8 mouse cellular contexts compared by ENCODE assay signal in genomic region chr1:182958824-182959223, GRCm38 (mm10). TPM values are rescaled to one million over a fixed set of nuclear protein-coding genes. Genes with fewer than 3 reads are reported as not detected.
DNase-seq lines count a peak whose midpoint lies in the region; ATAC-seq and TF ChIP-seq lines count a peak whose summit lies in the region.

No protein-coding gene starts in this region.

- peak overlapping the region; percentile 72 for H3K9ac ChIP-seq in heart, embryonic 11.5 days (ENCODE audit: low read depth, low read length)
- peak overlapping the region; percentile 60; the same call in 1 of the 2 replicates for H3K9ac ChIP-seq in hindbrain, embryonic 13.5 days
- no peak overlapping the region for H3K9ac ChIP-seq in liver, postnatal 0 days (replicated peaks)

- ATAC-seq in heart, embryonic 11.5 days (replicated peaks; ENCODE audit: insufficient number of reproducible peaks, low FRiP score, low TSS enrichment) = no peak
- ATAC-seq in hindbrain, embryonic 13.5 days (ENCODE audit: low FRiP score) = no peak
- no peak for ATAC-seq in liver, postnatal 0 days

- peak overlapping the region; percentile 48 for H3K4me3 ChIP-seq in heart, embryonic 11.5 days (ENCODE audit: low read depth, low read length)
- peak overlapping the region; percentile 38; the same call in 1 of the 2 replicates for H3K4me3 ChIP-seq in hindbrain, embryonic 13.5 days
- H3K4me3 ChIP-seq in liver, postnatal 0 days (ENCODE audit: low read depth, low read length) = no peak overlapping the region
- H3K4me3 ChIP-seq in left cerebral cortex, adult 2 months = no peak overlapping the region

- no peak for TF ChIP-seq EP300 in liver, postnatal 0 days (IDR thresholded peaks at IDR 0.05; ENCODE audit: low read depth)

- intact Hi-C loops in heart, postnatal 14 days (cut with DNase I) = no loop called here
- intact Hi-C loops in left cerebral cortex, adult 2 months (cut with DNase I) = no loop called here
- intact Hi-C loops in left cerebral cortex, postnatal 14 days (cut with DNase I) = no loop called here

- WGBS in heart, embryonic 11.5 days (ENCODE audit: insufficient replicate concordance) = 27% methylated on average over 3 of the region's 3 CpGs
- 34% methylated on average over 3 of the region's 3 CpGs for WGBS in hindbrain, embryonic 13.5 days
- 65% methylated on average over 3 of the region's 3 CpGs for WGBS in liver, postnatal 0 days (ENCODE audit: insufficient replicate concordance)

- H3K4me1 ChIP-seq in heart, embryonic 11.5 days (ENCODE audit: control insufficient read depth, insufficient read depth, low read length) = peaks cover 34% of the 10 kb centered on the region
- peaks cover 43% of the 10 kb centered on the region for H3K4me1 ChIP-seq in hindbrain, embryonic 13.5 days (replicated peaks)
- H3K4me1 ChIP-seq in liver, postnatal 0 days (ENCODE audit: insufficient read depth) = peaks cover 39% of the 10 kb centered on the region

- H3K36me3 ChIP-seq in heart, embryonic 11.5 days (ENCODE audit: control insufficient read depth, insufficient read depth, low read length) = no peaks in the 10 kb centered on the region
- H3K36me3 ChIP-seq in hindbrain, embryonic 13.5 days = no peaks in the 10 kb centered on the region
- H3K36me3 ChIP-seq in liver, postnatal 0 days (replicated peaks; ENCODE audit: insufficient read depth, low read length) = no peaks in the 10 kb centered on the region

- TF ChIP-seq CTCF in liver, postnatal 0 days (IDR thresholded peaks at IDR 0.05; ENCODE audit: low read depth) = no peak
- TF ChIP-seq CTCF in left cerebral cortex, adult 2 months (IDR thresholded peaks at IDR 0.05) = no peak

- DNase-seq in heart, postnatal 14 days = no peak
- DNase-seq in R1 (ENCODE audit: low read depth, low spot score) = peak; percentile 62
- DNase-seq in liver, postnatal 0 days = peak; percentile 18
- DNase-seq in left cerebral cortex, adult 2 months (ENCODE audit: extremely low spot score in 1 of 2, low spot score in 2 of 2) = no peak
- no peak for DNase-seq in left cerebral cortex, postnatal 14 days (ENCODE audit: low spot score in 2 of 2)
- DNase-seq in lung, postnatal 25 days (ENCODE audit: low spot score) = no peak

- no peaks in the 10 kb centered on the region for H3K9me3 ChIP-seq in heart, embryonic 11.5 days (replicated peaks; ENCODE audit: control insufficient read depth, low read length)
- H3K9me3 ChIP-seq in hindbrain, embryonic 13.5 days = no peaks in the 10 kb centered on the region
- no peaks in the 10 kb centered on the region for H3K9me3 ChIP-seq in liver, postnatal 0 days (ENCODE audit: low read length)

- 0 out of 2 replicates have a peak, but pooled peaks cover 5% of the 10 kb centered on the region for H3K27me3 ChIP-seq in heart, embryonic 11.5 days (ENCODE audit: control insufficient read depth, insufficient read depth, low read length)
- H3K27me3 ChIP-seq in hindbrain, embryonic 13.5 days = peaks cover 18% of the 10 kb centered on the region; the same call in 1 of the 2 replicates
- H3K27me3 ChIP-seq in liver, postnatal 0 days (ENCODE audit: insufficient read depth, low read length) = no peaks in the 10 kb centered on the region

- H3K4me2 ChIP-seq in heart, embryonic 11.5 days = peak overlapping the region; percentile 80
- H3K4me2 ChIP-seq in hindbrain, embryonic 13.5 days = peak overlapping the region; percentile 63
- no peak overlapping the region for H3K4me2 ChIP-seq in liver, postnatal 0 days (ENCODE audit: low read depth, low read length)

- peak overlapping the region; percentile 55; the same call in 1 of the 2 replicates for H3K27ac ChIP-seq in heart, embryonic 11.5 days (ENCODE audit: low read depth, low read length)
- peak overlapping the region; percentile 81 for H3K27ac ChIP-seq in hindbrain, embryonic 13.5 days
- H3K27ac ChIP-seq in liver, postnatal 0 days (ENCODE audit: low read depth) = 0 out of 2 replicates have a peak overlapping the region, but pooled peaks have one; percentile 48
- no peak overlapping the region for H3K27ac ChIP-seq in left cerebral cortex, adult 2 months

RNA-seq across cellular contexts. Expression of gene Tlr5, which starts 4.2 kb away (rescaled TPM):
- polyA plus RNA-seq in heart, embryonic 11.5 days (2014; fragmentation: Nextera tagmentation; extraction: Ambion mirVana) = 5.3 and 5.7 TPM in 2 replicates
- total RNA-seq in heart, postnatal 14 days (2021) = 1 to 10 TPM; 1.7 to 2.1 TPM
- polyA plus RNA-seq in hindbrain, embryonic 13.5 days (2015; fragmentation: Nextera tagmentation; extraction: Ambion mirVana) = 0.06 and 0.23 TPM in 2 replicates
- 1.2 TPM in 2 replicates for polyA plus RNA-seq in liver, postnatal 0 days (2015; fragmentation: Nextera tagmentation; extraction: Ambion mirVana)
- total RNA-seq in left cerebral cortex, adult 2 months (2021) = under 1 TPM; 0.42 to 0.52 TPM
- under 1 TPM; 0.44 to 0.70 TPM for total RNA-seq in left cerebral cortex, postnatal 14 days (2021)

Comparison
In these comparisons a context has a peak if more than half of its experiments do, and no peak if none do; other contexts are left out.
1. H3K4me3 ChIP-seq: peak in heart, embryonic 11.5 days (single experiment) and hindbrain, embryonic 13.5 days (single experiment); none in liver, postnatal 0 days (single experiment) and left cerebral cortex, adult 2 months (single experiment).
2. DNase-seq: peak in R1 (single experiment) and liver, postnatal 0 days (single experiment); none in heart, postnatal 14 days (0 of 2), left cerebral cortex, adult 2 months (0 of 2), left cerebral cortex, postnatal 14 days (0 of 2) and lung, postnatal 25 days (single experiment).